Mouse (Mus musculus): ENCODE data around the gene Ina. TPM values are rescaled to one million over a fixed set of nuclear protein-coding genes. Genes with fewer than 3 reads are reported as not detected.

Ina gene
- polyA plus RNA-seq (2015; fragmentation: Nextera tagmentation; extraction: Ambion mirVana), result 424 and 528 TPM in 2 replicates

GRCm38 (mm10) chr19:47014447-47015381, at the start of gene Ina, which contains the start of gene Nt5c2:
Ina (plus strand) TSS chr19:47014698.
Nt5c2 (minus strand) TSS chr19:47015153.
- peak within 1 kb of the TSS; percentile 93 for H3K9ac ChIP-seq (ENCODE audit: low read depth, low read length)
- H3K4me2 ChIP-seq (ENCODE audit: low read length), result peak within 1 kb of the TSS; percentile 82
- no peaks in the 10 kb centered on the region for H3K27me3 ChIP-seq (ENCODE audit: control insufficient read depth, insufficient read depth, low read depth, low read length)
- peak; percentile 87 for ATAC-seq
- no peaks in the 10 kb centered on the region for H3K9me3 ChIP-seq (replicated peaks; ENCODE audit: control insufficient read depth, low read length, poor library complexity, severe bottlenecking)
- H3K27ac ChIP-seq (ENCODE audit: low read length), result peak within 1 kb of the TSS; percentile 97
- under 1% methylated on average over 114 of the region's 124 CpGs for whole genome bisulfite sequencing
- no peaks in the 10 kb centered on the region for H3K36me3 ChIP-seq (ENCODE audit: control insufficient read depth, insufficient read depth, low read length)
- peaks cover 10% of the 10 kb centered on the region for H3K4me1 ChIP-seq (ENCODE audit: control insufficient read depth, insufficient read depth, low read length)
- peak within 1 kb of the TSS; percentile 73 for H3K4me3 ChIP-seq (ENCODE audit: low read depth, low read length)

GRCm38 (mm10) chr19:46965496-46965895, 49.0 kb upstream of the Ina start:
- Histone ChIP-seq H3K9ac (ENCODE audit: low read depth, low read length) (no peak overlapping the region), H3K9me3 (replicated peaks; ENCODE audit: control insufficient read depth, low read length, poor library complexity, severe bottlenecking) (no peaks in the 10 kb centered on the region), H3K27me3 (ENCODE audit: control insufficient read depth, insufficient read depth, low read depth, low read length) (no peaks in the 10 kb centered on the region), H3K4me1 (ENCODE audit: control insufficient read depth, insufficient read depth, low read length) (peaks cover 17% of the 10 kb centered on the region), H3K36me3 (ENCODE audit: control insufficient read depth, insufficient read depth, low read length) (no peaks in the 10 kb centered on the region), H3K27ac (ENCODE audit: low read length) (no peak overlapping the region), H3K4me3 (ENCODE audit: low read depth, low read length) (no peak overlapping the region), H3K4me2 (ENCODE audit: low read length) (no peak overlapping the region)
- no peak for ATAC-seq

GRCm38 (mm10) chr19:46966330-46966729, 48.2 kb upstream of the Ina start:
- H3K36me3 ChIP-seq (ENCODE audit: control insufficient read depth, insufficient read depth, low read length), result no peaks in the 10 kb centered on the region
- H3K27ac ChIP-seq (ENCODE audit: low read length), result no peak overlapping the region
- 95% methylated on average over 6 of the region's 6 CpGs for WGBS
- H3K9me3 ChIP-seq (replicated peaks; ENCODE audit: control insufficient read depth, low read length, poor library complexity, severe bottlenecking), result no peaks in the 10 kb centered on the region
- peaks cover 18% of the 10 kb centered on the region for H3K4me1 ChIP-seq (ENCODE audit: control insufficient read depth, insufficient read depth, low read length)
- H3K27me3 ChIP-seq (ENCODE audit: control insufficient read depth, insufficient read depth, low read depth, low read length), result no peaks in the 10 kb centered on the region
- no peak for ATAC-seq
- H3K4me3 ChIP-seq (ENCODE audit: low read depth, low read length), result no peak overlapping the region
- no peak overlapping the region for H3K4me2 ChIP-seq (ENCODE audit: low read length)
- H3K9ac ChIP-seq (ENCODE audit: low read depth, low read length), result no peak overlapping the region

- WGBS, result 36% methylated on average over 4 of the region's 4 CpGs
- H3K9me3 ChIP-seq (replicated peaks; ENCODE audit: control insufficient read depth, low read length, poor library complexity, severe bottlenecking), result no peaks in the 10 kb centered on the region
- H3K27me3 ChIP-seq (ENCODE audit: control insufficient read depth, insufficient read depth, low read depth, low read length), result no peaks in the 10 kb centered on the region
- no peak overlapping the region for H3K9ac ChIP-seq (ENCODE audit: low read depth, low read length)
- no peak overlapping the region for H3K27ac ChIP-seq (ENCODE audit: low read length)
- no peak for ATAC-seq
- H3K36me3 ChIP-seq (ENCODE audit: control insufficient read depth, insufficient read depth, low read length), result no peaks in the 10 kb centered on the region
- H3K4me3 ChIP-seq (ENCODE audit: low read depth, low read length), result no peak overlapping the region
- H3K4me2 ChIP-seq (ENCODE audit: low read length), result no peak overlapping the region
- peaks cover 26% of the 10 kb centered on the region for H3K4me1 ChIP-seq (ENCODE audit: control insufficient read depth, insufficient read depth, low read length)
Observed at GRCm38 (mm10) chr19:46967861-46968260, 46.6 kb upstream of the Ina start.

- Histone ChIP-seq H3K4me1 (ENCODE audit: control insufficient read depth, insufficient read depth, low read length) (peaks cover 26% of the 10 kb centered on the region), H3K4me2 (ENCODE audit: low read length) (no peak overlapping the region), H3K4me3 (ENCODE audit: low read depth, low read length) (no peak overlapping the region), H3K27me3 (ENCODE audit: control insufficient read depth, insufficient read depth, low read depth, low read length) (no peaks in the 10 kb centered on the region), H3K27ac (ENCODE audit: low read length) (no peak overlapping the region), H3K36me3 (ENCODE audit: control insufficient read depth, insufficient read depth, low read length) (no peaks in the 10 kb centered on the region), H3K9ac (ENCODE audit: low read depth, low read length) (no peak overlapping the region), H3K9me3 (replicated peaks; ENCODE audit: control insufficient read depth, low read length, poor library complexity, severe bottlenecking) (no peaks in the 10 kb centered on the region)
- WGBS, result 90% methylated on average over 5 of the region's 5 CpGs
- ATAC-seq, result no peak
Observed at GRCm38 (mm10) chr19:46968833-46969232, 45.7 kb upstream of the Ina start.

- H3K9me3 ChIP-seq (replicated peaks; ENCODE audit: control insufficient read depth, low read length, poor library complexity, severe bottlenecking), result no peaks in the 10 kb centered on the region
- no peak overlapping the region for H3K4me3 ChIP-seq (ENCODE audit: low read depth, low read length)
- peak overlapping the region; percentile 18; the same call in 1 of the 2 replicates for H3K27ac ChIP-seq (ENCODE audit: low read length)
- H3K9ac ChIP-seq (ENCODE audit: low read depth, low read length), result no peak overlapping the region
- H3K4me2 ChIP-seq (ENCODE audit: low read length), result no peak overlapping the region
- peaks cover 26% of the 10 kb centered on the region for H3K4me1 ChIP-seq (ENCODE audit: control insufficient read depth, insufficient read depth, low read length)
- no peak for ATAC-seq
- H3K27me3 ChIP-seq (ENCODE audit: control insufficient read depth, insufficient read depth, low read depth, low read length), result no peaks in the 10 kb centered on the region
- WGBS, result 82% methylated on average over 22 of the region's 22 CpGs
- H3K36me3 ChIP-seq (ENCODE audit: control insufficient read depth, insufficient read depth, low read length), result no peaks in the 10 kb centered on the region
Observed at GRCm38 (mm10) chr19:46969286-46969985, 45.1 kb upstream of the Ina start.

GRCm38 (mm10) chr19:46970121-46970729, 44.3 kb upstream of the Ina start:
- Histone ChIP-seq H3K4me2 (ENCODE audit: low read length) (no peak overlapping the region), H3K4me1 (ENCODE audit: control insufficient read depth, insufficient read depth, low read length) (peaks cover 26% of the 10 kb centered on the region), H3K27ac (ENCODE audit: low read length) (peak overlapping the region; percentile 91), H3K27me3 (ENCODE audit: control insufficient read depth, insufficient read depth, low read depth, low read length) (no peaks in the 10 kb centered on the region), H3K9me3 (replicated peaks; ENCODE audit: control insufficient read depth, low read length, poor library complexity, severe bottlenecking) (no peaks in the 10 kb centered on the region), H3K4me3 (ENCODE audit: low read depth, low read length) (no peak overlapping the region), H3K36me3 (ENCODE audit: control insufficient read depth, insufficient read depth, low read length) (no peaks in the 10 kb centered on the region), H3K9ac (ENCODE audit: low read depth, low read length) (no peak overlapping the region)
- WGBS, result 58% methylated on average over 13 of the region's 13 CpGs
- ATAC-seq, result 0 out of 2 replicates have a peak, but pooled peaks have one; percentile 25

GRCm38 (mm10) chr19:46971051-46971689, 43.3 kb upstream of the Ina start:
- Histone ChIP-seq H3K4me3 (ENCODE audit: low read depth, low read length) (no peak overlapping the region), H3K4me2 (ENCODE audit: low read length) (peak overlapping the region; percentile 24; the same call in 1 of the 2 replicates), H3K27me3 (ENCODE audit: control insufficient read depth, insufficient read depth, low read depth, low read length) (no peaks in the 10 kb centered on the region), H3K9ac (ENCODE audit: low read depth, low read length) (peak overlapping the region; percentile 3; the same call in 1 of the 2 replicates), H3K27ac (ENCODE audit: low read length) (peak overlapping the region; percentile 91), H3K36me3 (ENCODE audit: control insufficient read depth, insufficient read depth, low read length) (no peaks in the 10 kb centered on the region), H3K4me1 (ENCODE audit: control insufficient read depth, insufficient read depth, low read length) (peaks cover 26% of the 10 kb centered on the region), H3K9me3 (replicated peaks; ENCODE audit: control insufficient read depth, low read length, poor library complexity, severe bottlenecking) (no peaks in the 10 kb centered on the region)
- 24% methylated on average over 8 of the region's 8 CpGs for WGBS
- ATAC-seq, result peak; percentile 76

Data from midbrain, embryonic 16.5 days (tissue).